Mouse (Mus musculus) lung, adult 2 months (tissue): ENCODE measurements at regions not wholly inside any gene's neighbourhood (a gene's known extent, or its start where the extent isn't known, plus 50 kb on each side); places are given as distances from the start of the nearest gene placed in this dataset.
"Not testable (repeated sequence)": the region's sequence is repeated elsewhere in the genome, so short reads cannot be mapped to it uniquely, and the experiment has no call there.

Experiments
- CTCF ChIP-seq: fragments of 200-500 bp; IDR thresholded peaks from 2 replicates; pipeline ENCODE4 v1.5.1; 2011; ENCODE audit warnings: mild to moderate bottlenecking, low read length, control low read depth; ENCODE audit not compliant: insufficient read depth
- POLR2A ChIP-seq: fragments of 200-500 bp; IDR thresholded peaks from 2 replicates; pipeline ENCODE4 v1.6.1; 2011; ENCODE audit warnings: low read depth, mild to moderate bottlenecking, control low read depth, low read length, borderline replicate concordance; ENCODE audit errors: extremely low read depth

- TF ChIP-seq CTCF, POLR2A: not testable (repeated sequence)
Observed at GRCm38 (mm10) chr3:53735607-53736006, 78.5 kb upstream of the Frem2 start.
